Mouse (Mus musculus) lung, postnatal 25 days (tissue): Measurements from ENCODE around the gene Morn1.
A peak's percentile ranks its signal among the peaks of the same experiment; 100 is the strongest.

ENCODE experiments used
- DNase-seq: peaks from one replicate; pipeline ENCODE4 v3.0.0; 2022; ENCODE audit warnings: low spot score

Gene Morn1

GRCm38 (mm10) chr4:155086108-155087024, at the start of gene Morn1, which contains the start of gene Rer1:
Gene Morn1, plus strand, starts transcription at chr4:155086577.
Gene Rer1, minus strand, starts transcription at chr4:155086382.
- DNase-seq, result peak; percentile 100

GRCm38 (mm10) chr4:155040197-155040596, 46.2 kb upstream of the Morn1 start:
- DNase-seq, result no peak

- DNase-seq, result no peak
These were observed 45.7 kb upstream of the Morn1 start for GRCm38 (mm10) chr4:155040696-155041095.

GRCm38 (mm10) chr4:155042606-155043288, 43.6 kb upstream of the Morn1 start:
- DNase-seq, result no peak

GRCm38 (mm10) chr4:155043289-155043625, 43.1 kb upstream of the Morn1 start:
- no peak for DNase-seq

GRCm38 (mm10) chr4:155046636-155047035, 39.7 kb upstream of the Morn1 start:
- no peak for DNase-seq

- DNase-seq, result peak; percentile 35
These were observed 36.3 kb upstream of the Morn1 start for GRCm38 (mm10) chr4:155050116-155050515.

- DNase-seq, result no peak
These were observed 29.7 kb upstream of the Morn1 start, which contains the start of gene Plch2 for GRCm38 (mm10) chr4:155056724-155057123. Gene Plch2, minus strand, starts transcription at chr4:155056784.

GRCm38 (mm10) chr4:155058325-155058724, 28.1 kb upstream of the Morn1 start:
- no peak for DNase-seq

GRCm38 (mm10) chr4:155063895-155064294, 22.5 kb upstream of the Morn1 start:
- peak; percentile 69 for DNase-seq

- no peak for DNase-seq
These were observed 21.9 kb upstream of the Morn1 start for GRCm38 (mm10) chr4:155064474-155064873.

GRCm38 (mm10) chr4:155065970-155066833, 20.2 kb upstream of the Morn1 start:
- peak; percentile 89 for DNase-seq

- peak; percentile 97 for DNase-seq
These were observed 19.4 kb upstream of the Morn1 start, which contains the start of gene Pex10 for GRCm38 (mm10) chr4:155066834-155067522. Gene Pex10, plus strand, starts transcription at chr4:155067016.

GRCm38 (mm10) chr4:155068357-155068972, 17.9 kb upstream of the Morn1 start:
- no peak for DNase-seq

- DNase-seq, result no peak
These were observed 17.2 kb upstream of the Morn1 start for GRCm38 (mm10) chr4:155069191-155069590.

GRCm38 (mm10) chr4:155070199-155070598, 16.2 kb upstream of the Morn1 start:
- DNase-seq, result no peak

GRCm38 (mm10) chr4:155070921-155071320, 15.5 kb upstream of the Morn1 start:
- DNase-seq, result no peak

- DNase-seq, result no peak
These were observed 12.0 kb upstream of the Morn1 start for GRCm38 (mm10) chr4:155074418-155074817.

- DNase-seq, result no peak
These were observed 11.2 kb upstream of the Morn1 start for GRCm38 (mm10) chr4:155075137-155075536.

- no peak for DNase-seq
These were observed 10.6 kb upstream of the Morn1 start for GRCm38 (mm10) chr4:155075813-155076212.

- DNase-seq, result no peak
These were observed 9.7 kb upstream of the Morn1 start for GRCm38 (mm10) chr4:155076677-155077076.
